Mouse (Mus musculus) heart, postnatal 0 days (tissue): ENCODE results near the gene Zhx3. TPM values are rescaled to one million over a fixed set of nuclear protein-coding genes. Genes with fewer than 3 reads are reported as not detected.

Source experiments
- ATAC-seq: fragments of 200-750 bp; cut with Nextera tagmentation; 2 replicates; pipeline ENCODE4 v1.8.0; 2017; ENCODE audit warnings: low read depth, moderate number of reproducible peaks, moderate library complexity; ENCODE audit not compliant: insufficient read depth
- DNase-seq: peaks from one replicate; pipeline ENCODE4 v3.0.0-alpha.2; 2016; ENCODE audit warnings: low spot score
- H3K27ac ChIP-seq: fragments of 300-500 bp; sonication (generic); 2 replicates; pipeline ENCODE4 v1.5.1; 2014; ENCODE audit warnings: low read depth, mild to moderate bottlenecking
- H3K27me3 ChIP-seq: fragments of 300-500 bp; sonication (generic); 2 replicates; pipeline ENCODE4 v1.6.1; 2014; ENCODE audit warnings: low read length, mixed read lengths; ENCODE audit not compliant: control insufficient read depth, insufficient read depth
- H3K36me3 ChIP-seq: fragments of 300-500 bp; sonication (generic); replicated peaks from 2 replicates; pipeline ENCODE4 v1.6.1; 2014; ENCODE audit warnings: low read length, mixed read lengths; ENCODE audit not compliant: control insufficient read depth, insufficient read depth
- H3K4me1 ChIP-seq: fragments of 300-500 bp; sonication (generic); 2 replicates; pipeline ENCODE4 v1.6.1; 2014; ENCODE audit warnings: antibody characterized with exemption; ENCODE audit not compliant: control insufficient read depth, insufficient read depth
- H3K4me2 ChIP-seq: fragments of 300-500 bp; sonication (generic); 2 replicates; pipeline ENCODE4 v1.6.1; 2014; ENCODE audit warnings: low read depth, mild to moderate bottlenecking, low read length, moderate library complexity
- H3K4me3 ChIP-seq: fragments of 300-500 bp; sonication (generic); 2 replicates; pipeline ENCODE4 v1.5.1; 2014; ENCODE audit warnings: low read depth, low read length
- H3K9ac ChIP-seq: fragments of 300-500 bp; sonication (generic); replicated peaks from 2 replicates; pipeline ENCODE4 v1.6.1; 2014; ENCODE audit warnings: low read depth, low read length, mixed read lengths
- H3K9me3 ChIP-seq: fragments of 300-500 bp; sonication (generic); replicated peaks from 2 replicates; pipeline ENCODE4 v1.6.1; 2016; ENCODE audit warnings: low read length; ENCODE audit not compliant: control insufficient read depth
- CTCF ChIP-seq: IDR thresholded peaks from 2 replicates; pipeline ENCODE4 v1.5.1; 2016; ENCODE audit warnings: antibody characterized with exemption, control low read depth, low read depth
- EP300 ChIP-seq: IDR thresholded peaks from 2 replicates; pipeline ENCODE4 v1.6.1; 2016; ENCODE audit warnings: antibody characterized with exemption, low read depth
- WGBS: fragments of 180-500 bp; shearing (Covaris S2); extraction: QIAGEN DNeasy Blood & Tissue Kit; methylation state at CpG from one replicate; pipeline ENCODE4 v1.1.7; 2014; 5-methylcytosine and 5-hydroxymethylcytosine counted together
- polyA plus RNA-seq: library from polyadenylated mRNA; unstranded; fragments of >200 nt; fragmentation: Nextera tagmentation; extraction: Ambion mirVana; gene quantifications from 2 replicates; pipeline ENCODE4 v1.2.1, GENCODE M21; 2015
- total RNA-seq: library from RNA; depleted of rRNA; stranded (reverse); fragments of >200 nt; gene quantifications from 2 replicates; pipeline ENCODE4 v1.2.3, GENCODE M21; 2014; ENCODE audit warnings: low replicate concordance

The Zhx3 gene
- total and polyA plus RNA-seq, 2 experiments from 2014 or later: 4.7 to 18.3 TPM

GRCm38 (mm10) chr2:160910633-160911032, 37.8 kb upstream of the Zhx3 start:
- H3K4me2 ChIP-seq: no peak overlapping the region
- DNase-seq (no peak), ATAC-seq (no peak)
- TF ChIP-seq CTCF (no peak), EP300 (no peak)
- H3K36me3 ChIP-seq: no peaks in the 10 kb centered on the region
- no peak overlapping the region for H3K4me3 ChIP-seq
- no peak overlapping the region for H3K27ac ChIP-seq
- no peaks in the 10 kb centered on the region for H3K9me3 ChIP-seq
- WGBS: 88% methylated on average over 5 of the region's 5 CpGs
- H3K4me1 ChIP-seq: peaks cover 16% of the 10 kb centered on the region; the same call in 1 of the 2 replicates
- H3K27me3 ChIP-seq: peaks cover 69% of the 10 kb centered on the region
- H3K9ac ChIP-seq: no peak overlapping the region

- H3K4me2 ChIP-seq: no peak overlapping the region
- TF ChIP-seq EP300 (no peak), CTCF (no peak)
- 43% methylated on average over 18 of the region's 18 CpGs for WGBS
- no peak for DNase-seq
- H3K27ac ChIP-seq: no peak overlapping the region
- no peaks in the 10 kb centered on the region for H3K36me3 ChIP-seq
- H3K9me3 ChIP-seq: no peaks in the 10 kb centered on the region
- no peak overlapping the region for H3K9ac ChIP-seq
- H3K4me1 ChIP-seq: peaks cover 8% of the 10 kb centered on the region; the same call in 1 of the 2 replicates
- peak; percentile 18; the same call in 1 of the 2 replicates for ATAC-seq
- peaks cover 59% of the 10 kb centered on the region for H3K27me3 ChIP-seq
- no peak overlapping the region for H3K4me3 ChIP-seq
Observed at GRCm38 (mm10) chr2:160908607-160909006, 35.8 kb upstream of the Zhx3 start.

GRCm38 (mm10) chr2:160906101-160906500, 33.3 kb upstream of the Zhx3 start:
- Histone ChIP-seq H3K9ac (no peak overlapping the region), H3K36me3 (no peaks in the 10 kb centered on the region), H3K9me3 (no peaks in the 10 kb centered on the region), H3K4me1 (no peaks in the 10 kb centered on the region), H3K27me3 (peaks cover 33% of the 10 kb centered on the region), H3K4me3 (no peak overlapping the region), H3K27ac (no peak overlapping the region), H3K4me2 (no peak overlapping the region)
- 75% methylated on average over 5 of the region's 5 CpGs for WGBS
- ATAC-seq (no peak), DNase-seq (no peak)
- TF ChIP-seq CTCF: no peak
- TF ChIP-seq EP300: no peak

- H3K4me2 ChIP-seq: no peak overlapping the region
- no peak overlapping the region for H3K9ac ChIP-seq
- no peak overlapping the region for H3K27ac ChIP-seq
- ATAC-seq (no peak), DNase-seq (no peak)
- TF ChIP-seq CTCF (no peak), EP300 (no peak)
- H3K36me3 ChIP-seq: no peaks in the 10 kb centered on the region
- H3K9me3 ChIP-seq: no peaks in the 10 kb centered on the region
- H3K4me3 ChIP-seq: no peak overlapping the region
- peaks cover 25% of the 10 kb centered on the region for H3K27me3 ChIP-seq
- H3K4me1 ChIP-seq: no peaks in the 10 kb centered on the region
- 91% methylated on average over 12 of the region's 12 CpGs for WGBS
Observed at GRCm38 (mm10) chr2:160905301-160905700, 32.5 kb upstream of the Zhx3 start.

GRCm38 (mm10) chr2:160901656-160902412, 29.0 kb upstream of the Zhx3 start:
- Histone ChIP-seq H3K4me3 (no peak overlapping the region), H3K9me3 (no peaks in the 10 kb centered on the region), H3K9ac (no peak overlapping the region), H3K4me1 (no peaks in the 10 kb centered on the region), H3K4me2 (no peak overlapping the region), H3K27ac (no peak overlapping the region), H3K36me3 (no peaks in the 10 kb centered on the region), H3K27me3 (0 out of 2 replicates have a peak, but pooled peaks cover 3% of the 10 kb centered on the region)
- ATAC-seq: peak; percentile 47; the same call in 1 of the 2 replicates
- WGBS: 63% methylated on average over 7 of the region's 7 CpGs
- TF ChIP-seq CTCF (no peak), EP300 (no peak)
- DNase-seq: no peak

GRCm38 (mm10) chr2:160891697-160892096, 18.9 kb upstream of the Zhx3 start:
- TF ChIP-seq EP300 (no peak), CTCF (no peak)
- no peak overlapping the region for H3K4me2 ChIP-seq
- DNase-seq (no peak), ATAC-seq (no peak)
- no peaks in the 10 kb centered on the region for H3K9me3 ChIP-seq
- H3K4me3 ChIP-seq: no peak overlapping the region
- H3K36me3 ChIP-seq: no peaks in the 10 kb centered on the region
- no peaks in the 10 kb centered on the region for H3K4me1 ChIP-seq
- 83% methylated on average over 9 of the region's 9 CpGs for WGBS
- H3K9ac ChIP-seq: no peak overlapping the region
- no peaks in the 10 kb centered on the region for H3K27me3 ChIP-seq
- no peak overlapping the region for H3K27ac ChIP-seq
